Mouse (Mus musculus) CD8-positive naive resting alpha-beta T cell, adult 57 days (primary cell): ENCODE results near the gene Mup17. TPM values are rescaled to one million over a fixed set of nuclear protein-coding genes. Genes with fewer than 3 reads are reported as not detected.

Source experiments
- total RNA-seq: library from RNA; stranded (reverse); gene quantifications from one replicate; pipeline ENCODE4 v1.2.4, GENCODE M21; 2023

The Mup17 gene
- not detected for total RNA-seq

GRCm38 (mm10) chr4:61595771-61596170, at the start of gene Mup17:
Gene Mup17 (minus strand): TSS chr4:61595871.

Other genes with a start within 250 kb of the Mup17 start
- not detected for gene Mup15, start 156.1 kb downstream of the Mup17 start, total RNA-seq
- gene Mup16, start 76.3 kb downstream of the Mup17 start, total RNA-seq, result not detected
- gene Mup18, start 78.3 kb upstream of the Mup17 start, total RNA-seq, result 0.58 TPM
- not detected for gene Mup19, start 186.4 kb upstream of the Mup17 start, total RNA-seq
- not detected for gene Mup5, start 239.4 kb upstream of the Mup17 start, total RNA-seq